Mouse (Mus musculus): ENCODE measurements at regions not wholly inside any gene's neighbourhood (a gene's known extent, or its start where the extent isn't known, plus 50 kb on each side); places are given as distances from the start of the nearest gene placed in this dataset.

GRCm38 (mm10) chr11:64273214-64273613, 161.9 kb upstream of the Hs3st3a1 start:
- Histone ChIP-seq H3K9me3 (ENCODE audit: control insufficient read depth, low read length) (no peaks in the 10 kb centered on the region), H3K4me2 (ENCODE audit: low read depth, low read length, severe bottlenecking) (no peak overlapping the region), H3K4me3 (ENCODE audit: low read depth, low read length) (no peak overlapping the region), H3K36me3 (ENCODE audit: control insufficient read depth, insufficient read depth, low read length) (no peaks in the 10 kb centered on the region), H3K9ac (ENCODE audit: low read length) (no peak overlapping the region), H3K27me3 (ENCODE audit: control insufficient read depth, insufficient read depth, low read length) (no peaks in the 10 kb centered on the region), H3K27ac (ENCODE audit: low read depth, low read length) (no peak overlapping the region), H3K4me1 (replicated peaks; ENCODE audit: control insufficient read depth, insufficient read depth, low read length) (0 out of 2 replicates have a peak, but pooled peaks cover 2% of the 10 kb centered on the region)
- ATAC-seq (replicated peaks; ENCODE audit: low FRiP score) (no peak), DNase-seq (ENCODE audit: low spot score) (no peak)
- 87% methylated on average over 3 of the region's 3 CpGs for WGBS

GRCm38 (mm10) chr11:64268121-64268520, 167.0 kb upstream of the Hs3st3a1 start:
- Histone ChIP-seq H3K27ac (ENCODE audit: low read depth, low read length) (no peak overlapping the region), H3K9ac (ENCODE audit: low read length) (no peak overlapping the region), H3K4me1 (replicated peaks; ENCODE audit: control insufficient read depth, insufficient read depth, low read length) (no peaks in the 10 kb centered on the region), H3K4me3 (ENCODE audit: low read depth, low read length) (no peak overlapping the region), H3K9me3 (ENCODE audit: control insufficient read depth, low read length) (no peaks in the 10 kb centered on the region), H3K27me3 (ENCODE audit: control insufficient read depth, insufficient read depth, low read length) (no peaks in the 10 kb centered on the region), H3K4me2 (ENCODE audit: low read depth, low read length, severe bottlenecking) (no peak overlapping the region), H3K36me3 (ENCODE audit: control insufficient read depth, insufficient read depth, low read length) (no peaks in the 10 kb centered on the region)
- ATAC-seq (replicated peaks; ENCODE audit: low FRiP score) (no peak), DNase-seq (ENCODE audit: low spot score) (no peak)
- 77% methylated on average over 4 of the region's 4 CpGs for WGBS

- no peak overlapping the region for H3K4me2 ChIP-seq (ENCODE audit: low read depth, low read length, severe bottlenecking)
- no peaks in the 10 kb centered on the region for H3K4me1 ChIP-seq (replicated peaks; ENCODE audit: control insufficient read depth, insufficient read depth, low read length)
- 87% methylated on average over 5 of the region's 5 CpGs for WGBS
- no peaks in the 10 kb centered on the region for H3K27me3 ChIP-seq (ENCODE audit: control insufficient read depth, insufficient read depth, low read length)
- no peak overlapping the region for H3K27ac ChIP-seq (ENCODE audit: low read depth, low read length)
- DNase-seq (ENCODE audit: low spot score) (no peak), ATAC-seq (replicated peaks; ENCODE audit: low FRiP score) (no peak)
- H3K9ac ChIP-seq (ENCODE audit: low read length): no peak overlapping the region
- no peak overlapping the region for H3K4me3 ChIP-seq (ENCODE audit: low read depth, low read length)
- H3K9me3 ChIP-seq (ENCODE audit: control insufficient read depth, low read length): no peaks in the 10 kb centered on the region
- H3K36me3 ChIP-seq (ENCODE audit: control insufficient read depth, insufficient read depth, low read length): no peaks in the 10 kb centered on the region
Measured at GRCm38 (mm10) chr11:64267547-64267946, 167.6 kb upstream of the Hs3st3a1 start.

- no peaks in the 10 kb centered on the region for H3K4me1 ChIP-seq (replicated peaks; ENCODE audit: control insufficient read depth, insufficient read depth, low read length)
- no peak overlapping the region for H3K27ac ChIP-seq (ENCODE audit: low read depth, low read length)
- no peak for ATAC-seq (replicated peaks; ENCODE audit: low FRiP score)
- DNase-seq (ENCODE audit: low spot score): no peak
- no peaks in the 10 kb centered on the region for H3K27me3 ChIP-seq (ENCODE audit: control insufficient read depth, insufficient read depth, low read length)
- H3K36me3 ChIP-seq (ENCODE audit: control insufficient read depth, insufficient read depth, low read length): no peaks in the 10 kb centered on the region
- H3K4me3 ChIP-seq (ENCODE audit: low read depth, low read length): no peak overlapping the region
- no peak overlapping the region for H3K4me2 ChIP-seq (ENCODE audit: low read depth, low read length, severe bottlenecking)
- no peaks in the 10 kb centered on the region for H3K9me3 ChIP-seq (ENCODE audit: control insufficient read depth, low read length)
- H3K9ac ChIP-seq (ENCODE audit: low read length): no peak overlapping the region
- 88% methylated on average over 7 of the region's 7 CpGs for WGBS
Measured at GRCm38 (mm10) chr11:64253517-64254385, 174.5 kb upstream of the Cox10 start.

GRCm38 (mm10) chr11:64236873-64237272, 157.6 kb upstream of the Cox10 start:
- H3K27ac ChIP-seq (ENCODE audit: low read depth, low read length): no peak overlapping the region
- DNase-seq (ENCODE audit: low spot score) (no peak), ATAC-seq (replicated peaks; ENCODE audit: low FRiP score) (no peak)
- H3K4me1 ChIP-seq (replicated peaks; ENCODE audit: control insufficient read depth, insufficient read depth, low read length): no peaks in the 10 kb centered on the region
- no peak overlapping the region for H3K4me3 ChIP-seq (ENCODE audit: low read depth, low read length)
- WGBS: 81% methylated on average over 4 of the region's 4 CpGs
- H3K4me2 ChIP-seq (ENCODE audit: low read depth, low read length, severe bottlenecking): no peak overlapping the region
- no peak overlapping the region for H3K9ac ChIP-seq (ENCODE audit: low read length)
- H3K36me3 ChIP-seq (ENCODE audit: control insufficient read depth, insufficient read depth, low read length): no peaks in the 10 kb centered on the region
- H3K9me3 ChIP-seq (ENCODE audit: control insufficient read depth, low read length): no peaks in the 10 kb centered on the region
- no peaks in the 10 kb centered on the region for H3K27me3 ChIP-seq (ENCODE audit: control insufficient read depth, insufficient read depth, low read length)

- no peak for DNase-seq (ENCODE audit: low spot score)
- no peaks in the 10 kb centered on the region for H3K36me3 ChIP-seq (ENCODE audit: control insufficient read depth, insufficient read depth, low read length)
- no peaks in the 10 kb centered on the region for H3K27me3 ChIP-seq (ENCODE audit: control insufficient read depth, insufficient read depth, low read length)
- no peak overlapping the region for H3K9ac ChIP-seq (ENCODE audit: low read length)
- H3K9me3 ChIP-seq (ENCODE audit: control insufficient read depth, low read length): no peaks in the 10 kb centered on the region
- ATAC-seq (replicated peaks; ENCODE audit: low FRiP score): no peak
- no peaks in the 10 kb centered on the region for H3K4me1 ChIP-seq (replicated peaks; ENCODE audit: control insufficient read depth, insufficient read depth, low read length)
- 81% methylated on average over 4 of the region's 4 CpGs for WGBS
- H3K27ac ChIP-seq (ENCODE audit: low read depth, low read length): no peak overlapping the region
- H3K4me3 ChIP-seq (ENCODE audit: low read depth, low read length): no peak overlapping the region
- no peak overlapping the region for H3K4me2 ChIP-seq (ENCODE audit: low read depth, low read length, severe bottlenecking)
Measured at GRCm38 (mm10) chr11:64230071-64230470, 150.8 kb upstream of the Cox10 start.

GRCm38 (mm10) chr11:64220888-64221287, 141.6 kb upstream of the Cox10 start:
- Histone ChIP-seq H3K4me1 (replicated peaks; ENCODE audit: control insufficient read depth, insufficient read depth, low read length) (no peaks in the 10 kb centered on the region), H3K27me3 (ENCODE audit: control insufficient read depth, insufficient read depth, low read length) (no peaks in the 10 kb centered on the region), H3K9ac (ENCODE audit: low read length) (no peak overlapping the region), H3K27ac (ENCODE audit: low read depth, low read length) (no peak overlapping the region), H3K4me2 (ENCODE audit: low read depth, low read length, severe bottlenecking) (no peak overlapping the region), H3K36me3 (ENCODE audit: control insufficient read depth, insufficient read depth, low read length) (no peaks in the 10 kb centered on the region), H3K9me3 (ENCODE audit: control insufficient read depth, low read length) (no peaks in the 10 kb centered on the region), H3K4me3 (ENCODE audit: low read depth, low read length) (no peak overlapping the region)
- WGBS: 92% methylated on average over 4 of the region's 4 CpGs
- ATAC-seq (replicated peaks; ENCODE audit: low FRiP score): no peak
- DNase-seq (ENCODE audit: low spot score): no peak

GRCm38 (mm10) chr11:64217181-64217580, 137.9 kb upstream of the Cox10 start:
- DNase-seq (ENCODE audit: low spot score) (no peak), ATAC-seq (replicated peaks; ENCODE audit: low FRiP score) (no peak)
- H3K4me1 ChIP-seq (replicated peaks; ENCODE audit: control insufficient read depth, insufficient read depth, low read length): no peaks in the 10 kb centered on the region
- H3K9ac ChIP-seq (ENCODE audit: low read length): no peak overlapping the region
- no peaks in the 10 kb centered on the region for H3K27me3 ChIP-seq (ENCODE audit: control insufficient read depth, insufficient read depth, low read length)
- H3K36me3 ChIP-seq (ENCODE audit: control insufficient read depth, insufficient read depth, low read length): no peaks in the 10 kb centered on the region
- WGBS: 37% methylated on average over 2 of the region's 2 CpGs
- H3K9me3 ChIP-seq (ENCODE audit: control insufficient read depth, low read length): no peaks in the 10 kb centered on the region
- no peak overlapping the region for H3K27ac ChIP-seq (ENCODE audit: low read depth, low read length)
- H3K4me2 ChIP-seq (ENCODE audit: low read depth, low read length, severe bottlenecking): no peak overlapping the region
- no peak overlapping the region for H3K4me3 ChIP-seq (ENCODE audit: low read depth, low read length)

- 64% methylated on average over 3 of the region's 3 CpGs for WGBS
- DNase-seq (ENCODE audit: low spot score) (no peak), ATAC-seq (replicated peaks; ENCODE audit: low FRiP score) (no peak)
Measured at GRCm38 (mm10) chr11:64210916-64211315, 131.6 kb upstream of the Cox10 start.

More at GRCm38 (mm10) chr11:64210916-64211315, 131.6 kb upstream of the Cox10 start:
- Histone ChIP-seq H3K27ac (ENCODE audit: low read depth, low read length) (no peak overlapping the region), H3K36me3 (ENCODE audit: control insufficient read depth, insufficient read depth, low read length) (no peaks in the 10 kb centered on the region), H3K9me3 (ENCODE audit: control insufficient read depth, low read length) (no peaks in the 10 kb centered on the region), H3K27me3 (ENCODE audit: control insufficient read depth, insufficient read depth, low read length) (no peaks in the 10 kb centered on the region), H3K4me2 (ENCODE audit: low read depth, low read length, severe bottlenecking) (no peak overlapping the region), H3K9ac (ENCODE audit: low read length) (no peak overlapping the region), H3K4me1 (replicated peaks; ENCODE audit: control insufficient read depth, insufficient read depth, low read length) (no peaks in the 10 kb centered on the region), H3K4me3 (ENCODE audit: low read depth, low read length) (no peak overlapping the region)
